Mouse (Mus musculus) kidney, postnatal 14 days (tissue): ENCODE measurements around the gene Ccdc141.

Source experiments
- DNase-seq: peaks from one replicate; pipeline ENCODE4 v3.0.0; 2022; ENCODE audit warnings: mixed read lengths

Ccdc141 gene

GRCm38 (mm10) chr2:77170633-77171105 lies at the start of gene Ccdc141:
Gene Ccdc141 (minus strand): TSS chr2:77170636.
- no peak for DNase-seq

GRCm38 (mm10) chr2:77212885-77213284 lies 42.4 kb upstream of the Ccdc141 start:
- DNase-seq = no peak

GRCm38 (mm10) chr2:77206951-77207350 lies 36.5 kb upstream of the Ccdc141 start:
- no peak for DNase-seq

GRCm38 (mm10) chr2:77203916-77204315 lies 33.5 kb upstream of the Ccdc141 start:
- peak; percentile 13 for DNase-seq

GRCm38 (mm10) chr2:77201900-77202299 lies 31.5 kb upstream of the Ccdc141 start:
- no peak for DNase-seq

GRCm38 (mm10) chr2:77200958-77201614 lies 30.6 kb upstream of the Ccdc141 start:
- no peak for DNase-seq

GRCm38 (mm10) chr2:77200379-77200778 lies 29.9 kb upstream of the Ccdc141 start:
- DNase-seq = no peak

- DNase-seq = peak; percentile 14
Observed at GRCm38 (mm10) chr2:77198246-77198645, 27.8 kb upstream of the Ccdc141 start.

- DNase-seq = no peak
Observed at GRCm38 (mm10) chr2:77196819-77197218, 26.4 kb upstream of the Ccdc141 start.

GRCm38 (mm10) chr2:77195056-77195455 lies 24.6 kb upstream of the Ccdc141 start:
- DNase-seq = no peak

GRCm38 (mm10) chr2:77191811-77192210 lies 21.4 kb upstream of the Ccdc141 start:
- DNase-seq = no peak

GRCm38 (mm10) chr2:77190891-77191290 lies 20.5 kb upstream of the Ccdc141 start:
- DNase-seq = no peak

GRCm38 (mm10) chr2:77190301-77190700 lies 19.9 kb upstream of the Ccdc141 start:
- DNase-seq = no peak

- DNase-seq = no peak
Observed at GRCm38 (mm10) chr2:77189671-77190070, 19.2 kb upstream of the Ccdc141 start.

GRCm38 (mm10) chr2:77187501-77187900 lies 17.1 kb upstream of the Ccdc141 start:
- no peak for DNase-seq

- no peak for DNase-seq
Observed at GRCm38 (mm10) chr2:77186912-77187311, 16.5 kb upstream of the Ccdc141 start.

- no peak for DNase-seq
Observed at GRCm38 (mm10) chr2:77184049-77184571, 13.7 kb upstream of the Ccdc141 start.

- no peak for DNase-seq
Observed at GRCm38 (mm10) chr2:77183646-77184045, 13.2 kb upstream of the Ccdc141 start.

GRCm38 (mm10) chr2:77182996-77183380 lies 12.6 kb upstream of the Ccdc141 start:
- no peak for DNase-seq

GRCm38 (mm10) chr2:77182271-77182995 lies 12.0 kb upstream of the Ccdc141 start:
- no peak for DNase-seq

GRCm38 (mm10) chr2:77177472-77177871 lies 7.0 kb upstream of the Ccdc141 start:
- DNase-seq = no peak

- DNase-seq = no peak
Observed at GRCm38 (mm10) chr2:77176413-77176812, 6.0 kb upstream of the Ccdc141 start.

- no peak for DNase-seq
Observed at GRCm38 (mm10) chr2:77175411-77175810, 5.0 kb upstream of the Ccdc141 start.

GRCm38 (mm10) chr2:77174313-77174712 lies 3.9 kb upstream of the Ccdc141 start:
- DNase-seq = peak; percentile 65
